Mouse (Mus musculus): ENCODE results near the gene Gm17677. TPM values are rescaled to one million over a fixed set of nuclear protein-coding genes. Genes with fewer than 3 reads are reported as not detected.
A peak's percentile ranks its signal among the peaks of the same experiment; 100 is the strongest.

Gm17677 gene
- not detected in 2 replicates for polyA plus RNA-seq (2015; fragmentation: Nextera tagmentation; extraction: Ambion mirVana)

DNA sequence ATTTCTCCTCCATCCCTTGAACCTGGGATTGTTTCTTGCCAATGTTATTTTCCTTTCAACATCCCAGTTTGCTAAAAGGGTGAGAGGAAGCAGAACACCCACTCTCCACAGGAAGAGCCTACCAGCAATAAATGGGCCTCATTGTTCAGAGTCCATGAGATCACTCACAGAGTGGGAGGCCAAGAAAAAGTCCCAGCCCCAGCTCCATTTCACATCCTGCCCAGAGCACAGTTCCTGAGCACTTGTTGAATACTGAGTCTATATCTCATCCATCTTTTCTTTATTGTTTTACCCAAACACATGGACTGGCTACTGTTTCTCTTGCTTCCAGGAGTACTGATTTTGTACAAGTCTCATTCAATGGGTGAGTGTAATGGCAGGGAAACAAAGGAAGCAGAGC is at the start of gene Gm17677:
Gene Gm17677, plus strand, starts transcription at position 301 of the 400 bp plus-strand sequence.
- Histone ChIP-seq H3K4me3 (ENCODE audit: low read depth, low read length) (no peak within 1 kb of the TSS), H3K36me3 (replicated peaks; ENCODE audit: insufficient read depth, low read length) (no peaks in the 10 kb centered on the region), H3K9me3 (ENCODE audit: low read length) (no peaks in the 10 kb centered on the region), H3K4me1 (ENCODE audit: insufficient read depth) (no peaks in the 10 kb centered on the region), H3K4me2 (ENCODE audit: low read depth, low read length) (no peak within 1 kb of the TSS), H3K9ac (replicated peaks) (no peak within 1 kb of the TSS), H3K27me3 (ENCODE audit: insufficient read depth, low read length) (no peaks in the 10 kb centered on the region), H3K27ac (ENCODE audit: low read depth) (no peak within 1 kb of the TSS)
- ATAC-seq = no peak
- TF ChIP-seq EP300 (IDR thresholded peaks at IDR 0.05; ENCODE audit: low read depth) = no peak
- TF ChIP-seq CTCF (IDR thresholded peaks at IDR 0.05; ENCODE audit: low read depth) = no peak
- DNase-seq = no peak

GRCm38 (mm10) chr9:35691924-35692323 is 48.9 kb upstream of the Gm17677 start:
- ATAC-seq (no peak), DNase-seq (no peak)
- Histone ChIP-seq H3K9ac (replicated peaks) (no peak overlapping the region), H3K4me1 (ENCODE audit: insufficient read depth) (no peaks in the 10 kb centered on the region), H3K27ac (ENCODE audit: low read depth) (no peak overlapping the region), H3K36me3 (replicated peaks; ENCODE audit: insufficient read depth, low read length) (no peaks in the 10 kb centered on the region), H3K4me3 (ENCODE audit: low read depth, low read length) (no peak overlapping the region), H3K27me3 (ENCODE audit: insufficient read depth, low read length) (no peaks in the 10 kb centered on the region), H3K4me2 (ENCODE audit: low read depth, low read length) (no peak overlapping the region), H3K9me3 (ENCODE audit: low read length) (no peaks in the 10 kb centered on the region)
- TF ChIP-seq CTCF (IDR thresholded peaks at IDR 0.05; ENCODE audit: low read depth) (no peak), EP300 (IDR thresholded peaks at IDR 0.05; ENCODE audit: low read depth) (no peak)

DNA sequence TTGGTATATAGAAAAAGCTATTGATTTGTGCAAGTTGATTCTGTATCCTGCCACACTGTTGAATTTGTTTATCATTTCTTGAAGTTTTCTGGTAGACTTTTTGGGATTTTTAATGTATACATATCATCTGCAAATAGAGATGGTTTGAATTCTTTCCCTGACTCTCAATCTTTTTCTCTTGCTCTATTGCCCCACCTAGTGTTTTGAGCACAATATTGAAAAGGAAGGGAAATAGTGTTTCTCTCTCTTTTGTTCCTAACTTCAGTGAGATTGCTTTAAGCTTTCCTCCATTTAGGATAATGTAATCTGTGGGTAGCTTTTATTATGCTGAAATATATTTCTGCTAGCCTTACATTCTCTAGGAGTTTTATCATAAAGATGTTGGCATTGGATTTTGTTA is 33.6 kb upstream of the Gm17677 start:
- Histone ChIP-seq H3K27ac (ENCODE audit: low read depth) (no peak overlapping the region), H3K9ac (replicated peaks) (no peak overlapping the region), H3K36me3 (replicated peaks; ENCODE audit: insufficient read depth, low read length) (no peaks in the 10 kb centered on the region), H3K9me3 (ENCODE audit: low read length) (no peaks in the 10 kb centered on the region), H3K4me1 (ENCODE audit: insufficient read depth) (no peaks in the 10 kb centered on the region), H3K4me3 (ENCODE audit: low read depth, low read length) (no peak overlapping the region), H3K27me3 (ENCODE audit: insufficient read depth, low read length) (no peaks in the 10 kb centered on the region), H3K4me2 (ENCODE audit: low read depth, low read length) (no peak overlapping the region)
- no peak for DNase-seq
- TF ChIP-seq EP300 (IDR thresholded peaks at IDR 0.05; ENCODE audit: low read depth) (no peak), CTCF (IDR thresholded peaks at IDR 0.05; ENCODE audit: low read depth) (0 out of 2 replicates have a peak, but pooled peaks have one; percentile 17)
- ATAC-seq = no peak

DNA sequence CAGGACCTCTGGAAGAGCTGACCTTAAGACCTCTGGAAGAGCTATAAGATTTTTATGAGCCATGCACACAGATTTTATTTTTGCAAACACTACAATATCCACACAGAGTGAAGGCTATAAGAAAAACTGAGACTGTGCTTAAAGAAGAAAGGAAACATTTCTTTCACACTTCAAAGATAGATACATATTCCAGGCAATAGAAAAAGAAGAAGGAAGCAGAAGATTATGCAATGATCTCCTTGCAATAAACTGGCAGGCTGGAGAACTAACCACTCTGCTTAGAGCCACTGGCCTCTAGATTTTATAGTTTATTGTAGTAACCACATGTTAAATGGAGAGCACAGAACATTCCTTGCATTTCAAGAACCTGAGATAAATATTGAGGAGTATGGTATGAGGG is 16.0 kb downstream of the Gm17677 start:
- Histone ChIP-seq H3K9me3 (ENCODE audit: low read length) (no peaks in the 10 kb centered on the region), H3K9ac (replicated peaks) (no peak overlapping the region), H3K4me2 (ENCODE audit: low read depth, low read length) (no peak overlapping the region), H3K27me3 (ENCODE audit: insufficient read depth, low read length) (no peaks in the 10 kb centered on the region), H3K4me1 (ENCODE audit: insufficient read depth) (no peaks in the 10 kb centered on the region), H3K27ac (ENCODE audit: low read depth) (no peak overlapping the region), H3K36me3 (replicated peaks; ENCODE audit: insufficient read depth, low read length) (no peaks in the 10 kb centered on the region), H3K4me3 (ENCODE audit: low read depth, low read length) (no peak overlapping the region)
- no peak for TF ChIP-seq CTCF (IDR thresholded peaks at IDR 0.05; ENCODE audit: low read depth)
- TF ChIP-seq EP300 (IDR thresholded peaks at IDR 0.05; ENCODE audit: low read depth) = no peak
- ATAC-seq (no peak), DNase-seq (no peak)

DNA sequence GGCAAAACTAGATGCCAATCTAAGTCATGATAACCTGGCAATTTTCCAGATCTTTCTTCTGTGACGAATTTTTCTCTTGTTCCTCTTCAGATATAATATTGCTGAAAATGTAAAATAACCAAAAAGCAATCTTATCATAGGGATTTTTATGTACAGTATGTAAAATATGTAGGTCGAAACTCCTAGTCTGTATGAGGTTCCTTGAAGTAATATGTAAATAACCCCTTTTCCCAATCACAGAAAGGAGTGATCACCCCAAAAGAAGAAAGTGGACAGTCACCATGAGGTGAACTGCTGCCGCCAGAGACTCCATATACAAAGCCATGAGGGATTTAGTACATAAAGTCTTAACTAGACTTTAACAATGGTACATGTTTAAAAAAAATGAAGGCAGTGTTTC is 37.2 kb downstream of the Gm17677 start, which contains the start of gene Gm17727:
Gene Gm17727, minus strand, starts transcription at position 101 of the 400 bp plus-strand sequence.
- H3K4me2 ChIP-seq (ENCODE audit: low read depth, low read length) = no peak within 1 kb of the TSS
- no peaks in the 10 kb centered on the region for H3K9me3 ChIP-seq (ENCODE audit: low read length)
- no peak within 1 kb of the TSS for H3K4me3 ChIP-seq (ENCODE audit: low read depth, low read length)
- WGBS (ENCODE audit: insufficient replicate concordance) = 52% methylated on average over 3 of the region's 3 CpGs
- no peaks in the 10 kb centered on the region for H3K36me3 ChIP-seq (replicated peaks; ENCODE audit: insufficient read depth, low read length)
- no peak within 1 kb of the TSS for H3K9ac ChIP-seq (replicated peaks)
- no peak for ATAC-seq
- DNase-seq = no peak
- H3K27ac ChIP-seq (ENCODE audit: low read depth) = no peak within 1 kb of the TSS
- no peaks in the 10 kb centered on the region for H3K27me3 ChIP-seq (ENCODE audit: insufficient read depth, low read length)
- no peaks in the 10 kb centered on the region for H3K4me1 ChIP-seq (ENCODE audit: insufficient read depth)
- TF ChIP-seq CTCF (IDR thresholded peaks at IDR 0.05; ENCODE audit: low read depth) = no peak
- TF ChIP-seq EP300 (IDR thresholded peaks at IDR 0.05; ENCODE audit: low read depth) = no peak

DNA sequence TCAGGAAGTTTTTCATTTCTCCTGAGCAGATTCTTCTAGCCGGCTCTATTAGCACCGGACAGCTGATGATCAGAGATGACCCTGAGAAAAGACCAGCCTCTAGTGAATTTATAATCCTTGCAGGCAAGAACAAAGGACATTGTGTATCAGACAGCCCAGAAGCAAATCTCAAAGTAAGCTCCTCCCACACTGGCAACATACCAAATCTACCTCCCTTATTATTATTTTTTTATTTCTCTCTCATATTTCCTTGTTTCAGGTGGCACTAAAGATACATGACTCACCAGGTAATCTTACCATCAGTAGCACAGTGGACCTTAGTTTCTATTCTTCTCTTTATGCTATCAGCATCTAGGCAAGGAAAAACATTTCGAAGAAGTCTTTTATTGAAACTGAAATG is 49.2 kb downstream of the Gm17677 start, which contains the start of the genes Gm27235 and D730048I06Rik:
Gene Gm27235, minus strand, starts transcription at position 101 of the 400 bp plus-strand sequence.
Gene D730048I06Rik, minus strand, starts transcription at position 112 of the 400 bp plus-strand sequence.
- no peaks in the 10 kb centered on the region for H3K27me3 ChIP-seq (ENCODE audit: insufficient read depth, low read length)
- H3K36me3 ChIP-seq (replicated peaks; ENCODE audit: insufficient read depth, low read length) = no peaks in the 10 kb centered on the region
- H3K27ac ChIP-seq (ENCODE audit: low read depth) = no peak within 1 kb of the TSS
- DNase-seq (no peak), ATAC-seq (no peak)
- no peaks in the 10 kb centered on the region for H3K9me3 ChIP-seq (ENCODE audit: low read length)
- H3K9ac ChIP-seq (replicated peaks) = no peak within 1 kb of the TSS
- WGBS (ENCODE audit: insufficient replicate concordance) = 83% methylated on average over 3 of the region's 3 CpGs
- no peak within 1 kb of the TSS for H3K4me3 ChIP-seq (ENCODE audit: low read depth, low read length)
- no peaks in the 10 kb centered on the region for H3K4me1 ChIP-seq (ENCODE audit: insufficient read depth)
- TF ChIP-seq EP300 (IDR thresholded peaks at IDR 0.05; ENCODE audit: low read depth) (no peak), CTCF (IDR thresholded peaks at IDR 0.05; ENCODE audit: low read depth) (no peak)
- no peak within 1 kb of the TSS for H3K4me2 ChIP-seq (ENCODE audit: low read depth, low read length)

Other genes starting within 250 kb of the Gm17677 start
- not detected in 2 replicates for gene Gm1113, start 222.8 kb upstream of the Gm17677 start, polyA plus RNA-seq (2015; fragmentation: Nextera tagmentation; extraction: Ambion mirVana)
- gene Ddx25, start 182.5 kb upstream of the Gm17677 start, polyA plus RNA-seq (2015; fragmentation: Nextera tagmentation; extraction: Ambion mirVana) = 0.09 and 0.18 TPM in 2 replicates
- gene Pus3, start 182.5 kb upstream of the Gm17677 start, polyA plus RNA-seq (2015; fragmentation: Nextera tagmentation; extraction: Ambion mirVana) = 4.7 and 5.0 TPM in 2 replicates
- 0.14 and 0.33 TPM in 2 replicates for gene Pate2, start 170.8 kb upstream of the Gm17677 start, polyA plus RNA-seq (2015; fragmentation: Nextera tagmentation; extraction: Ambion mirVana)
- 4.3 and 4.7 TPM in 2 replicates for gene Hyls1, start 170.7 kb upstream of the Gm17677 start, polyA plus RNA-seq (2015; fragmentation: Nextera tagmentation; extraction: Ambion mirVana)
- not detected in 2 replicates for gene Pate4, start 129.1 kb upstream of the Gm17677 start, polyA plus RNA-seq (2015; fragmentation: Nextera tagmentation; extraction: Ambion mirVana)
- not detected in 2 replicates for gene Pate3, start 92.8 kb upstream of the Gm17677 start, polyA plus RNA-seq (2015; fragmentation: Nextera tagmentation; extraction: Ambion mirVana)
- gene Pate1, start 53.7 kb upstream of the Gm17677 start, polyA plus RNA-seq (2015; fragmentation: Nextera tagmentation; extraction: Ambion mirVana) = not detected in 2 replicates
- gene Gm17727, start 37.1 kb downstream of the Gm17677 start, polyA plus RNA-seq (2015; fragmentation: Nextera tagmentation; extraction: Ambion mirVana) = not detected in 2 replicates
- not detected in 2 replicates for gene Gm27235, start 49.1 kb downstream of the Gm17677 start, polyA plus RNA-seq (2015; fragmentation: Nextera tagmentation; extraction: Ambion mirVana)
- not detected in 2 replicates for gene D730048I06Rik, start 49.1 kb downstream of the Gm17677 start, polyA plus RNA-seq (2015; fragmentation: Nextera tagmentation; extraction: Ambion mirVana)
- not detected in 2 replicates for gene 9230110F15Rik, start 103.1 kb downstream of the Gm17677 start, polyA plus RNA-seq (2015; fragmentation: Nextera tagmentation; extraction: Ambion mirVana)
- not detected in 2 replicates for gene 9230113P08Rik, start 167.4 kb downstream of the Gm17677 start, polyA plus RNA-seq (2015; fragmentation: Nextera tagmentation; extraction: Ambion mirVana)